Mouse (Mus musculus) bone marrow, adult 2 months (tissue): ENCODE measurements around the gene Gm49321. TPM values are rescaled to one million over a fixed set of nuclear protein-coding genes. Genes with fewer than 3 reads are reported as not detected.

Experiments
- H3K27ac ChIP-seq: fragments of 200-500 bp; 2 replicates; pipeline ENCODE4 v1.5.1; 2012; ENCODE audit warnings: low read depth, mild to moderate bottlenecking, control low read depth, inconsistent platforms, low read length; ENCODE audit not compliant: control insufficient read depth, poor library complexity, insufficient read depth
- H3K4me1 ChIP-seq: fragments of 200-500 bp; 2 replicates; pipeline ENCODE4 v1.6.1; 2011; ENCODE audit warnings: low read length; ENCODE audit not compliant: control insufficient read depth, insufficient read depth
- H3K4me3 ChIP-seq: fragments of 200-500 bp; replicated peaks from 2 replicates; pipeline ENCODE3; 2011; ENCODE audit warnings: mild to moderate bottlenecking, low read depth, low read length, control low read depth; ENCODE audit not compliant: control insufficient read depth
- CTCF ChIP-seq: fragments of 200-500 bp; IDR thresholded peaks from 2 replicates; pipeline ENCODE4 v1.5.1; 2011; ENCODE audit warnings: low read length, control low read depth; ENCODE audit not compliant: control insufficient read depth, insufficient read depth
- POLR2A ChIP-seq: fragments of 200-500 bp; IDR thresholded peaks from 2 replicates; pipeline ENCODE4 v1.6.1; 2011; ENCODE audit warnings: low read depth, mild to moderate bottlenecking, control low read depth, low read length, borderline replicate concordance; ENCODE audit not compliant: control insufficient read depth
- WGBS: fragments of 180-500 bp; shearing (Covaris S2); methylation state at CpG from one replicate; pipeline ENCODE4 v1.1.7; 2018; 5-methylcytosine and 5-hydroxymethylcytosine counted together
- polyA plus RNA-seq: library from polyadenylated mRNA; stranded (reverse); fragments of >200 nt; gene quantifications from 2 replicates; pipeline ENCODE4 v1.2.4, GENCODE M21; 2011; ENCODE audit warnings: low replicate concordance; ENCODE audit not compliant: missing spikeins, insufficient read depth, insufficient read length

Gm49321 gene
- not detected in 2 replicates for polyA plus RNA-seq

DNA sequence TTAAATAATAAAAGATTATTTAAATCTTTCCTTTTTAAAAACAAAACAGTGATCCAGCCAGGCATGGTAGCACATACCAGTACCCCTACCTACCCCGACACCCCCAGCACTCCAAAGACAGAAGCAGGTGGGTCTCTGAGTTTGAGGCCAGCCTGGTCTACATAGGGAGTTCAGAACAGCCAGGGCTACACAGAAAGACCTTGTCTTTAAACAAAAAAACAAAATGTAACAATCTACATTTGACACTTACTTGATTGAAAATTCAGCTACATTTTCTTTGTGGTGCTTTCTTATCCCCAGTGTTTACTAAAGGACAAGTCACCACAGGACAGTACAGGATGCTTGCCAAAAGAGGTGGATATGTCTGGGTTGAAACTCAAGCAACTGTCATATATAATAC is at the start of gene Gm49321:
TSS of gene Gm49321 (plus strand) at position 301 of the 400 bp plus-strand sequence.
- Histone ChIP-seq H3K4me3 (no peak within 1 kb of the TSS), H3K4me1 (no peaks in the 10 kb centered on the region), H3K27ac (no peak within 1 kb of the TSS)
- no peak for TF ChIP-seq CTCF
- WGBS, result 83% methylated on average over 1 of the region's 1 CpGs

- TF ChIP-seq CTCF (no peak), POLR2A (no peak)
- WGBS, result 79% methylated on average over 8 of the region's 8 CpGs
- H3K27ac ChIP-seq, result no peak overlapping the region
These were observed 49.3 kb upstream of the Gm49321 start for GRCm38 (mm10) chr12:73888003-73888783.

DNA sequence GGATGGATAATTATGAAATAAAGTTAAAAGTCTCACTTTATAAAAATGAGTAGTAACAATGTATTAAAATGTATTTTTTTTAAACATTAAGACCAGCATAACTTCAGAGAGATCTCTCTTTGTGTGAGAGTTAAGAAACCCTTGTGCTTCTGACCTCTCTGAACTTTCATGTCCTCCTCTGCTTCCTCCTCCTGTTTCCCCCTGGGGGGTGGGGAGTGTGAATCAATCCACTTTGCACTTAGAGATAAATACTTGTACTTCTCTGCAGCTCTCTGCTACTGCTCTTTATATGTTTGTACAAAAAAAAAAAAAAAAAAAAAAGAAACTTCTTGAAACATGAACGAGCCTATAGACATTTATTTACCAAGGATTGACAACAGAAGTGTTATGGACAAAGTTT is 47.9 kb upstream of the Gm49321 start:
- 31% methylated on average over 1 of the region's 1 CpGs for WGBS
- no peak overlapping the region for H3K27ac ChIP-seq
- TF ChIP-seq CTCF, result no peak
- TF ChIP-seq POLR2A, result no peak
- H3K4me3 ChIP-seq, result no peak overlapping the region
- H3K4me1 ChIP-seq, result no peaks in the 10 kb centered on the region

More at GRCm38 (mm10) chr12:73888003-73888783, 49.3 kb upstream of the Gm49321 start:
- H3K4me1 ChIP-seq, result no peaks in the 10 kb centered on the region
- no peak overlapping the region for H3K4me3 ChIP-seq

DNA sequence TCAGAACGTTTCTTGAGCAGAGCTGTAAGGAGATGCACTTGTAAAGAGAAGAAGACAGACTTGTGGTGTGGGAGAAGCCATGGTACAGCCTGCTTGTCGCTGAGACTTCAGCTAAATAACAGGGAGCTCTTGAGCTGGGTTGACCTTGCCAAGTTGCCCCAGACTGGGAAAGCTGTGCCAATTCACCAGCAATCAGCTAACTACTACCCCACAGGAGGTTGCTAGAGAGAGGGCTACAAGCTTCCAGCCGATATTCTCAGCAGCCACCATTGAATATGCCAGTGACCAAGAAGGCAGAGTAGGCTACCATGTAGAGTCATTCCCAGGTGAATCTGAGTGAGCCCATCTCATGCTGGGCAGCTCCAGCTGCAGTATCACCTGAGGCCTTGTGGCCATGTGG is 47.4 kb upstream of the Gm49321 start:
- Histone ChIP-seq H3K4me3 (no peak overlapping the region), H3K27ac (no peak overlapping the region), H3K4me1 (no peaks in the 10 kb centered on the region)
- TF ChIP-seq POLR2A, result no peak
- no peak for TF ChIP-seq CTCF
- WGBS, result 70% methylated on average over 3 of the region's 3 CpGs

GRCm38 (mm10) chr12:73892616-73893015 is 44.8 kb upstream of the Gm49321 start:
- TF ChIP-seq POLR2A (no peak), CTCF (no peak)
- no peaks in the 10 kb centered on the region; the same call in 1 of the 2 replicates for H3K4me1 ChIP-seq
- no peak overlapping the region for H3K27ac ChIP-seq
- 83% methylated on average over 3 of the region's 3 CpGs for WGBS
- H3K4me3 ChIP-seq, result no peak overlapping the region

DNA sequence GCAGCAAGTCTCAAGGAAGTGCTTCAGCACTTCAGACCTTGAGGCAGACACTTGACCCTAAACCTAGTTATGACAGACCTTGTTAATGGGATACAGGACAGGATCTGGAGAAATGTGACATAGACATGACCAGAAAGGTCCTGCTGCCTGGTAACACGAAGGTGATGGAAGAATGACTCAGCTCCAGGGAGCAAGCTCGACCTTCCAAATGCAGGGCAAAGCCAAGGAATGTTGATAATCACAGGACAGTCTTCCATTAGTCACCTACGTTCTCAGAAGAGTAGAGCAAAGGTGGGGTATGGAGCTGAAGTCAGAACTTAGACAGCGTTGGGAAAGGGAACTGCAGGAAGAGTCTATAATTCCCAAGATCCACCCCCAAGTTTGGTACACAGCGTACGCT is 42.6 kb upstream of the Gm49321 start:
- Histone ChIP-seq H3K27ac (no peak overlapping the region), H3K4me1 (no peaks in the 10 kb centered on the region; the same call in 1 of the 2 replicates), H3K4me3 (no peak overlapping the region)
- no peak for TF ChIP-seq CTCF
- 74% methylated on average over 6 of the region's 6 CpGs for WGBS

DNA sequence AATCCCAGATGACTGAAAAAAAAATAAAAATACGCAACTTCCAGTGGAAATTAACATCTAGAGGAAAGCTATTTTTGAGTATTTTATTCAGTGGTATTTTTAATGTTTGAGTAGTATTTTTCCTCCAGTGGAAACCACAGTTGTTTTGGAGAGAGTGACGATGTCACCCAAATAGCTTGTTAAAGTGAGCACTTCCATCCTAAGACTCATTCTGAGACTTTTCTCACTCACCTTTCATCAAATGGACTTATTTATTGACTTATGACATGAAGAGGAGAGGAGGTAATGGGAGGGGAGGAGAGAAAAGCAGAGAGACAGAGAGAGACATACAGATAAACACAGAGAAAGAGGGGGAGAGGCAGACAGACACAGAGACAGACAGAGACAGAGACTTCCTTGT is 41.8 kb upstream of the Gm49321 start:
- no peak overlapping the region for H3K4me3 ChIP-seq
- no peaks in the 10 kb centered on the region; the same call in 1 of the 2 replicates for H3K4me1 ChIP-seq
- H3K27ac ChIP-seq, result no peak overlapping the region
- WGBS, result 86% methylated on average over 2 of the region's 2 CpGs
- TF ChIP-seq POLR2A (no peak), CTCF (no peak)

DNA sequence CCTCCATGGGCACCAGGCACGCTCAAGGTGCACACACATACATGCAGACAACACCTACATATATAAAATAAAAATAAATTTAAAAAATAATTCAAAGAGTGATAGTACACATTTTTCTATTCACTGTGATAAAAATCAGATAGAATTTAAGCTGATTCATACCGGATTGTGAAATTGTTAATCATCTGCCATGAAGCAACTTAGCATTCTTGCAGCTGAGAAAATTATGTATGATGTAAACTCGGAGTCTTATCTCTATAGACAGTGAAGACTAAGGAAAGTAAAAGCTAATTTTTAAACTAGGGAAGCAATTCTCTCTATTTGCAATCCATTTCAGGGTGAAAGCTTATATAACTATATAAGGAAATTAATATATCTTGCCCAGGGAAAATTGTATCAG is 41.0 kb upstream of the Gm49321 start:
- no peak overlapping the region for H3K4me3 ChIP-seq
- H3K4me1 ChIP-seq, result no peaks in the 10 kb centered on the region; the same call in 1 of the 2 replicates
- H3K27ac ChIP-seq, result no peak overlapping the region
- TF ChIP-seq POLR2A, result no peak
- no peak for TF ChIP-seq CTCF
- WGBS, result 51% methylated on average over 3 of the region's 3 CpGs
